Mouse (Mus musculus): ENCODE measurements around the gene Cnnm2.

DNA sequence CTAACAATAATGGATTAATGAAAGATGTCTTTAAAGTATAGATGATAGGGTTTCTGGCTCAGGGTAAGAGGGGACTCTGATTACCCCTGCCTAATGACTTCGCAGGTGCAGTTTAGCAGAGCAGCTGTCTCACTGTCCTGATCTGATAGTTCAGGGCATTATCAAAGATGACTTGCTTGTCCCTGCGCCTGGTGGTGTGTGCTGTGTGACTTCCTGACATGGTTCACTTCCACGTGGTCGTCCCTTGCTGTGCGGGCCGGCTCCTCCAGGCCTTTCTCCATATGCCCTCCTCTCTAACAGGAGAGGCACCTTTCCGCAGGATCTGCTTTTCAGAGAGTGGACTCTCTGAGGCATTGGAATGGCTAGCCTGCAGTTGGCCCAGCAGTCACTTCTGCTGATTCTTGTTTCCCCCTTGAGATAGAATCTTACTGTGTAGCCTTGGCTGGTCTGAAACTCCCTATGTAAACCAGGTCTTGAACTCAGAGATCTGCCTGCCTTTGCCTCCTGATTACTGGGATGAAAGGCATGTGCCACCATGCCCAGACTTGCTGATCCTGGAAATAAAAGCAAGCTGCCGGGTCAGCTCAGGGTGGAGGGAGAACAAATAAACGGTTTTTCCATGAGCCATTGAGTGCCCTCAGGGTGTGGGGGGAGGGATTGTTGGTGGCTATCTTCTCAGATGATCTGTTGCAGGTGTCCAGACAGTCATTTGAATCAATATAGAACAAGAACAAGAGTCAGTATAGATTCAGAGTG lies 44.7 kb downstream of the Cnnm2 start:
- TF ChIP-seq CTCF (IDR thresholded peaks at IDR 0.05; ENCODE audit: borderline replicate concordance, insufficient read depth, low read length): no peak
- no peak for TF ChIP-seq POLR2A (IDR thresholded peaks at IDR 0.05; ENCODE audit: low read depth, low read length)

All from embryonic fibroblast, embryonic 13.5 days (primary cell).